Mouse (Mus musculus): ENCODE measurements around the gene Tcf20.

DNA sequence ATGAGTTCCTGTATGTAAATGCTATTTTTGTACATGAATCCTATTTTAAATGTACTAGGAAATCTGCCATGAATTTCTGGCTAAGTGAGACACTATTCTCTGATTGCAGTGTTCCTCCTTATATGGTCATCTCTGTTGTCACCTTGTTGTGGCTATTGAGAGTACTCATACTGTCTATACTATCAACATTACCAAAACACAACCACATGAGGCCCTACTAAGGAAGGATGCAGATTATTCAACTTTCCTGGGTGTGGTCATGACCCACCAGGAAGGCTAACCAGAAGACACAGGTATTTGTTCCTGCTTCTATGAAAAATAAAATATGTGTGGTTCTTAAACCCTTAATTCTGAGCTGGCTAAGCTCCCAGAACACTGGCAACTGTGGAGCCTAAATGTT, 161.8 kb downstream of the Tcf20 start:
- TF ChIP-seq CTCF (IDR thresholded peaks at IDR 0.05; ENCODE audit: low read depth) (no peak), EP300 (IDR thresholded peaks at IDR 0.05; ENCODE audit: low read depth) (no peak)
